Mouse (Mus musculus) kidney, adult 2 months (tissue): ENCODE results near the gene Fn1. TPM values are rescaled to one million over a fixed set of nuclear protein-coding genes. Genes with fewer than 3 reads are reported as not detected.

Experiments used
- DNase-seq: peaks from one replicate; pipeline ENCODE4 v3.0.0; 2021
- H3K27ac ChIP-seq: fragments of 200-500 bp; 2 replicates; pipeline ENCODE4 v1.5.1; 2012; ENCODE audit warnings: low read depth, low read length, control low read depth, inconsistent platforms; ENCODE audit not compliant: insufficient read depth
- H3K27me3 ChIP-seq: fragments of 200-500 bp; replicated peaks from 2 replicates; pipeline ENCODE4 v1.6.1; 2012; ENCODE audit warnings: mild to moderate bottlenecking, moderate library complexity, low read length, inconsistent platforms; ENCODE audit not compliant: control insufficient read depth, insufficient read depth
- H3K36me3 ChIP-seq: fragments of 200-500 bp; 2 replicates; pipeline ENCODE4 v1.6.1; 2012; ENCODE audit warnings: mild to moderate bottlenecking, moderate library complexity, low read length, inconsistent platforms; ENCODE audit not compliant: control insufficient read depth, insufficient read depth
- H3K4me1 ChIP-seq: fragments of 200-500 bp; 2 replicates; pipeline ENCODE4 v1.6.1; 2011; ENCODE audit warnings: low read length; ENCODE audit not compliant: control insufficient read depth, insufficient read depth
- H3K4me3 ChIP-seq: fragments of 200-500 bp; 2 replicates; pipeline ENCODE4 v1.5.1; 2011; ENCODE audit warnings: mild to moderate bottlenecking, low read depth, low read length, control low read depth; ENCODE audit not compliant: insufficient read depth
- CTCF ChIP-seq: fragments of 200-500 bp; conservative IDR thresholded peaks from 2 replicates; pipeline ENCODE4 v1.5.1; 2011; ENCODE audit warnings: low read depth, mild to moderate bottlenecking, control low read depth, low read length, moderate library complexity, mixed read lengths; ENCODE audit not compliant: insufficient read depth, insufficient read length
- POLR2A ChIP-seq: fragments of 200-500 bp; IDR thresholded peaks from one replicate; pipeline ENCODE4 v1.6.1; 2011; ENCODE audit warnings: low read depth, low read length, control low read depth
- WGBS: fragments of 180-500 bp; shearing (Covaris S2); methylation state at CpG from one replicate; pipeline ENCODE4 v1.1.7; 2018; 5-methylcytosine and 5-hydroxymethylcytosine counted together
- polyA plus RNA-seq: library from polyadenylated mRNA; depleted of rRNA; stranded (reverse); fragments of >200 nt; gene quantifications from 2 replicates; pipeline ENCODE4 v1.2.3, GENCODE M21; 2012

The Fn1 gene
- polyA plus RNA-seq, 1 experiment: 47.3 TPM

DNA sequence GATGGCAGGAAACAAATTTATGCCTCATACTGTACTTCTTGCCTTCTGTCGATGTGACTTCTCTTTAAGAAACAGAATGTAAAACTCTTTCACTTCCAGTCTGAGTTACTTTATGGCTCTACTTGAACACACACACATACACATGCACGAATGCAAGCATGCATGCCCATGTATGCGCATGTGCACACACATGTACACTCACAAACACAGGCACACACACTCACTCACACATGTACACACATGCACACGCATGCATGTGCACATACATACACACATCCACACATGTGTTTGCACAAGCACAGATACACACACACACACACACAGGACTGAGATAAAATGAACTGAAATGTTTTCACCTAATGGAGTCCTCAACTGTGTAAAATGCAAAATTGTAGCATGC lies 16.3 kb downstream of the Fn1 start:
- TF ChIP-seq CTCF: no peak
- TF ChIP-seq POLR2A: no peak
- DNase-seq: no peak
- Histone ChIP-seq H3K4me3 (no peak overlapping the region), H3K27me3 (no peaks in the 10 kb centered on the region), H3K27ac (no peak overlapping the region), H3K36me3 (no peaks in the 10 kb centered on the region), H3K4me1 (0 out of 2 replicates have a peak, but pooled peaks cover 3% of the 10 kb centered on the region)
- 92% methylated on average over 4 of the region's 4 CpGs for WGBS

DNA sequence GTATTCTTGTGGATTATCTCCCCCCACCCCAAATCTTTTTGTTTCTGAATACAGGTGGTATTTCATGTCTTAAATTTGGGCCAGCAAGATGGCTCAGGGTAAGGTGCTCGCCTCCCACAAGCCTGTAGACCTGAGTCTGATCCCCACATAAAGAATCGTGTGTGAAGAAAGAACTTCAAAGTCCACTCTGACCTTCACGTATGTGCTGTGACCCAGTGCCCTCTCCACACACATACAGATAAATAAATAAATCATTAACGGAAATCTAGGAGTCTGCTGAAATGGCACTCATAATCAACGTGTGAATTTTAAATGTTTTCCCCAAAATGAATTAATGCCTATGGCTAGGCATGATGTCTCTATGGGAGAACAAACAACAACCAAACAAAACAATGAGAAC lies 16.9 kb downstream of the Fn1 start:
- no peak overlapping the region for H3K4me3 ChIP-seq
- no peak overlapping the region for H3K27ac ChIP-seq
- TF ChIP-seq POLR2A (no peak), CTCF (no peak)
- H3K36me3 ChIP-seq: no peaks in the 10 kb centered on the region
- 82% methylated on average over 5 of the region's 5 CpGs for WGBS
- DNase-seq: no peak
- H3K4me1 ChIP-seq: 0 out of 2 replicates have a peak, but pooled peaks cover 3% of the 10 kb centered on the region
- H3K27me3 ChIP-seq: no peaks in the 10 kb centered on the region

DNA sequence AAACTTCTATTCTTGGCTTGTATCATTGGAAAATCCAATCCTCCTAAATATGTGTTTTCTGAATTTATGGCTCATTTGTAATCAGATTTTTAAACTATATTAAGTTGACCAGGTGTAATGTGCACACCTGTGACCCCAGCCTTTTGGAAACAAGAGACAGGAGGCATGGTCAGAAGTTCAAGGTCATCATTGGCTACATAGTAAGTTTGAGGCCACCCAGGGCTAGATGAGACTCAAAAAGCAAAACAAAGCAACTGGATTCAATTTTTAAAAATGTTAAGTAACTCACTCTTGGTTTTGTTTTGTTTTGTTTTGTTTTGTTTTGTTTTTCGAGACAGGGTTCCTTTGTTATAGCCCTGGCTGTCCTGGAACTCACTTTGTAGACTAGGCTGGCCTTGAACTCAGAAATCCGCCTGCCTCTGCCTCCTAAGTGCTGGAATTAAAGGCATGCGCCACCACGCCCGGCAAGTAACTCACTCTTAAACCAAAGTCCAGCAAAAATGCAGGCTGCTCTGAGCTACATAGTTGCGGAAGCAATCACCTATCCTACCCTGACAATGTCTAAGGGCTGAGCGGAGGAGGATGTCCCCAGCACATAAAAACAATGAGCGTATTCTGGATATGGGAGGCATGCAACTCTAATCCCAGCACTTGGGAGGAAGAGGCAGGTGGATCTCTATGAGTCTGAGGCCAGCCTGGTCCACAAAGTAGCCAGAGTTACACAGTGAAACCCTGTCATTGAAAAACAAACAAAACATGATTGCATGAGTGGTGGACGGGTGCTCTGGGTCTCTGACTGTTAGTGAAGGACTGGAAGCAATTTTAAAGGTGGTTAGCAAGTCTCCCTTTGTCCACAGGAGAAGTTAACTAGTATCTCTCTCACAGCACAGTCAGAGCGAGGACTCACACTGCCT lies 17.6 kb downstream of the Fn1 start:
- no peak for TF ChIP-seq CTCF
- no peak for TF ChIP-seq POLR2A
- WGBS: 96% methylated on average over 10 of the region's 10 CpGs
- H3K36me3 ChIP-seq: no peaks in the 10 kb centered on the region
- H3K27me3 ChIP-seq: no peaks in the 10 kb centered on the region
- DNase-seq: no peak
- H3K27ac ChIP-seq: no peak overlapping the region
- no peak overlapping the region for H3K4me3 ChIP-seq
- 0 out of 2 replicates have a peak, but pooled peaks cover 3% of the 10 kb centered on the region for H3K4me1 ChIP-seq

DNA sequence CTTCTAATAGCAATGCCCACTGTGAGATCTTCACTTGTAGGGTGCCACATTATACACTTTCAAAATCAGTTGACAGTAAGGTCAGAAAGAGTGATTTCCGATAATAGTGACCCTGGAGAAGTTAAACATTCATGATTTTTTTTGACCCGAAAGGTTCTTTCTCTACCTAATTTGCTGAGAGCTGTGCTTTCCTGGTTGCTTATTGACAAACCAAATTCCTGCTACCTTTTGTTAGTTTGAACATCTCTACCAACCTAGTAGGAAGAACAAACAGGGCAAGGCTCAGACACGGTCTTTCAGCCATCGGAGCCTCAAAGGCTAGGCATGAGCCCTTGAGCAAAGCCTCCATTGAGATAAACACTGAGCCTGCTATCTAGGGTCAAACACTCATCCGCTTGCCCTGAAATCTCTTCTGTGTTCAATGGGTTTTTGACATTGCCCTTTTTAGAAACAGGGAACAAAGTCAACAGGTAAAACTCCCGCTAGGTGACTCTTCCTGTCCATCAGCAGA lies 18.5 kb downstream of the Fn1 start:
- no peak for TF ChIP-seq CTCF
- no peak for TF ChIP-seq POLR2A
- Histone ChIP-seq H3K27me3 (no peaks in the 10 kb centered on the region), H3K36me3 (no peaks in the 10 kb centered on the region), H3K27ac (no peak overlapping the region), H3K4me1 (0 out of 2 replicates have a peak, but pooled peaks cover 3% of the 10 kb centered on the region), H3K4me3 (no peak overlapping the region)
- 70% methylated on average over 6 of the region's 6 CpGs for WGBS
- peak; percentile 65 for DNase-seq

DNA sequence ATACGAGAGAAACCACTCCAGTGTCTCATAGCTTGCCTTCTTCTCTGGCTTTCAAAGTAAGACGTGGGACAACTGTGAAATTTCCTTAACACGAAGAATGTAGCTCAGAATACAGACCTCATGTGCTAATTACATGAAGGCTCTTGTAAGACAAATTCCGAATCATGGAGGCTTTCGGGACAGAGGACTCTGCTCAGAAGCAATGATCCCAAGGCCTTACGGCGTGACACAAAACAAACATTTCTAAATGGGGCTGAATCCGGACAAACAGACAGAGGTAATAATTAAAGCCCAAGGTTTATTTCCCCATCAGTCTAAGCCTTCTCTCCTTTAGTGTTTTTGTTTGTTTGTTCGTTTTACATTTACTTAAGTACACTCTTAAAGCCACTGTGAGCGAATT lies 20.6 kb downstream of the Fn1 start:
- 88% methylated on average over 10 of the region's 10 CpGs for WGBS
- no peak overlapping the region for H3K27ac ChIP-seq
- H3K36me3 ChIP-seq: no peaks in the 10 kb centered on the region
- TF ChIP-seq CTCF: no peak
- TF ChIP-seq POLR2A: no peak
- no peaks in the 10 kb centered on the region for H3K27me3 ChIP-seq
- DNase-seq: no peak
- 0 out of 2 replicates have a peak, but pooled peaks cover 3% of the 10 kb centered on the region for H3K4me1 ChIP-seq
- no peak overlapping the region for H3K4me3 ChIP-seq

DNA sequence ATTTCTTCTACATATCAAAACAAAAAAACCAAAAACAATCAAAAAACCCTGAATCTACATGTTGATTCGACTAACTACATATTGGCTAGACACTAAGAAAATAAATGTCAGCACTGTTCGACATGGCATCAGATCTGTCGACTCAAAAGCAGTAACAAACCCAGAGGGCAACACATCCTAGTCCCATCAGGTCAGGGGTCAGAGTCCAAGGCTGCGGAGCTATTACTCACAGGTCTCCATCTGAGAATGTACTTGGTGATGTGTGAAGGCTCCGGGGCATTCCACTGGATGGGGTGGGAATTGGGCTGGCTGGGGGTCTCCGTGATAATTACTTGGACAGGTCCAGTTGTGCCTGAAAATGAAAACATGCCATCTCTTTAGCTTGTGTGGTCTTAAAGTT lies 21.2 kb downstream of the Fn1 start:
- Histone ChIP-seq H3K4me1 (0 out of 2 replicates have a peak, but pooled peaks cover 3% of the 10 kb centered on the region), H3K27ac (no peak overlapping the region), H3K27me3 (no peaks in the 10 kb centered on the region), H3K36me3 (no peaks in the 10 kb centered on the region), H3K4me3 (no peak overlapping the region)
- peak; percentile 45 for DNase-seq
- WGBS: 69% methylated on average over 6 of the region's 6 CpGs
- TF ChIP-seq POLR2A (no peak), CTCF (no peak)

DNA sequence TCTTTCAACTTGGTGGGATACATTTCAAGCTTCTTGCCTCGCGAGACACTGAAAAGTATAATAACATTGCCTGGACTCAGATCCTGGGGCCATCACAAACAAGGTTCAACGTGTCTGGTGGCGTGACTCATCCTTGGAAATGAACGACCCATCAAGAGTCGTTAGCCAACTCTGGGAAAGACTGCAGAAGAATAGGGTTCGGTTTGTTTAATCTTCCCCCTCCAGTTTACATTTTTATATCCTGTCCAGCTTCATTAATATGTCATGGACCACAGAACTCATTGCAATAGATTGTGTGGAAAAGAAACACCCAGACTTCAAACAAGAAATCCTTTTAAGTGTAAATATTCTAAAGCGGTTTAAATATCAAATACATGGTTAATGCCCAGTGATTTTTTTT lies 22.8 kb downstream of the Fn1 start:
- Histone ChIP-seq H3K27ac (no peak overlapping the region), H3K4me3 (no peak overlapping the region), H3K36me3 (no peaks in the 10 kb centered on the region), H3K27me3 (no peaks in the 10 kb centered on the region), H3K4me1 (0 out of 2 replicates have a peak, but pooled peaks cover 3% of the 10 kb centered on the region)
- WGBS: 82% methylated on average over 8 of the region's 8 CpGs
- no peak for DNase-seq
- no peak for TF ChIP-seq CTCF
- no peak for TF ChIP-seq POLR2A
